Mouse (Mus musculus) hindbrain, embryonic 13.5 days (tissue): ENCODE results near the gene Pcp4. TPM values are rescaled to one million over a fixed set of nuclear protein-coding genes. Genes with fewer than 3 reads are reported as not detected.
A peak's percentile ranks its signal among the peaks of the same experiment; 100 is the strongest.

ENCODE experiments used
- ATAC-seq: fragments of 200-750 bp; cut with Nextera tagmentation; 2 replicates; pipeline ENCODE4 v1.8.0; 2017; ENCODE audit warnings: moderate TSS enrichment; ENCODE audit not compliant: low FRiP score
- H3K27ac ChIP-seq: fragments of 300-500 bp; sonication (generic); 2 replicates; pipeline ENCODE4 v1.5.1; 2015; ENCODE audit warnings: inconsistent platforms, mild to moderate bottlenecking, moderate library complexity
- H3K27me3 ChIP-seq: fragments of 300-500 bp; sonication (generic); 2 replicates; pipeline ENCODE4 v1.6.1; 2015; ENCODE audit warnings: mild to moderate bottlenecking, inconsistent platforms
- H3K36me3 ChIP-seq: fragments of 300-500 bp; sonication (generic); 2 replicates; pipeline ENCODE4 v1.6.1; 2015; ENCODE audit warnings: mild to moderate bottlenecking, inconsistent platforms
- H3K4me1 ChIP-seq: fragments of 300-500 bp; sonication (generic); replicated peaks from 2 replicates; pipeline ENCODE4 v1.6.1; 2015; ENCODE audit warnings: inconsistent platforms
- H3K4me2 ChIP-seq: fragments of 300-500 bp; sonication (generic); 2 replicates; pipeline ENCODE4 v1.6.1; 2015; ENCODE audit warnings: inconsistent platforms, mild to moderate bottlenecking, moderate library complexity
- H3K4me3 ChIP-seq: fragments of 300-500 bp; sonication (generic); 2 replicates; pipeline ENCODE4 v1.5.1; 2015; ENCODE audit warnings: mild to moderate bottlenecking, inconsistent platforms
- H3K9ac ChIP-seq: fragments of 300-500 bp; sonication (generic); 2 replicates; pipeline ENCODE4 v1.6.1; 2015; ENCODE audit warnings: mild to moderate bottlenecking, inconsistent platforms
- H3K9me3 ChIP-seq: fragments of 300-500 bp; sonication (generic); 2 replicates; pipeline ENCODE4 v1.6.1; 2016; ENCODE audit warnings: inconsistent platforms
- WGBS: fragments of 180-500 bp; shearing (Covaris S2); methylation state at CpG from one replicate; pipeline ENCODE4 v1.1.7; 2015; 5-methylcytosine and 5-hydroxymethylcytosine counted together
- polyA plus RNA-seq: library from polyadenylated mRNA; unstranded; fragments of >200 nt; fragmentation: Nextera tagmentation; extraction: Ambion mirVana; gene quantifications from 2 replicates; pipeline ENCODE4 v1.2.1, GENCODE M21; 2015

Pcp4 gene
- polyA plus RNA-seq, 1 experiment from 2014 or later = 214 TPM

GRCm38 (mm10) chr16:96539091-96539490 is 71.7 kb downstream of the Pcp4 start:
- H3K4me3 ChIP-seq = no peak overlapping the region
- no peaks in the 10 kb centered on the region for H3K9me3 ChIP-seq
- H3K4me1 ChIP-seq = no peaks in the 10 kb centered on the region
- H3K9ac ChIP-seq = no peak overlapping the region
- no peak for ATAC-seq
- no peak overlapping the region for H3K27ac ChIP-seq
- no peaks in the 10 kb centered on the region for H3K36me3 ChIP-seq
- no peaks in the 10 kb centered on the region for H3K27me3 ChIP-seq
- WGBS = 79% methylated on average over 4 of the region's 4 CpGs
- no peak overlapping the region for H3K4me2 ChIP-seq

GRCm38 (mm10) chr16:96541056-96541455 is 73.7 kb downstream of the Pcp4 start:
- Histone ChIP-seq H3K27ac (no peak overlapping the region), H3K36me3 (no peaks in the 10 kb centered on the region), H3K9ac (no peak overlapping the region), H3K27me3 (no peaks in the 10 kb centered on the region), H3K4me1 (no peaks in the 10 kb centered on the region), H3K4me2 (no peak overlapping the region), H3K9me3 (no peaks in the 10 kb centered on the region), H3K4me3 (no peak overlapping the region)
- WGBS = 74% methylated on average over 2 of the region's 2 CpGs
- no peak for ATAC-seq

GRCm38 (mm10) chr16:96552680-96553079 is 85.3 kb downstream of the Pcp4 start:
- ATAC-seq = no peak
- no peaks in the 10 kb centered on the region for H3K27me3 ChIP-seq
- peaks cover 2% of the 10 kb centered on the region; the same call in 1 of the 2 replicates for H3K4me1 ChIP-seq
- H3K9me3 ChIP-seq = no peaks in the 10 kb centered on the region
- H3K36me3 ChIP-seq = no peaks in the 10 kb centered on the region
- no peak overlapping the region for H3K4me3 ChIP-seq
- H3K4me2 ChIP-seq = no peak overlapping the region
- H3K9ac ChIP-seq = no peak overlapping the region
- 62% methylated on average over 2 of the region's 2 CpGs for WGBS
- no peak overlapping the region for H3K27ac ChIP-seq

GRCm38 (mm10) chr16:96555412-96555811 is 88.0 kb downstream of the Pcp4 start:
- Histone ChIP-seq H3K27ac (no peak overlapping the region), H3K36me3 (no peaks in the 10 kb centered on the region), H3K27me3 (no peaks in the 10 kb centered on the region), H3K4me1 (peaks cover 2% of the 10 kb centered on the region; the same call in 1 of the 2 replicates), H3K4me2 (no peak overlapping the region), H3K9me3 (no peaks in the 10 kb centered on the region), H3K4me3 (no peak overlapping the region), H3K9ac (no peak overlapping the region)
- WGBS = 89% methylated on average over 4 of the region's 4 CpGs
- ATAC-seq = no peak

- H3K27me3 ChIP-seq = no peaks in the 10 kb centered on the region
- no peaks in the 10 kb centered on the region for H3K9me3 ChIP-seq
Measured at GRCm38 (mm10) chr16:96556621-96557020, 89.2 kb downstream of the Pcp4 start.

GRCm38 (mm10) chr16:96558341-96558740 is 90.9 kb downstream of the Pcp4 start:
- H3K27me3 ChIP-seq = no peaks in the 10 kb centered on the region
- H3K9ac ChIP-seq = no peak overlapping the region
- H3K4me2 ChIP-seq = no peak overlapping the region
- H3K4me3 ChIP-seq = no peak overlapping the region
- no peaks in the 10 kb centered on the region for H3K36me3 ChIP-seq
- no peak for ATAC-seq
- no peak overlapping the region for H3K27ac ChIP-seq
- no peaks in the 10 kb centered on the region for H3K9me3 ChIP-seq
- 94% methylated on average over 1 of the region's 1 CpGs for WGBS
- peaks cover 11% of the 10 kb centered on the region; the same call in 1 of the 2 replicates for H3K4me1 ChIP-seq

More at GRCm38 (mm10) chr16:96556621-96557020, 89.2 kb downstream of the Pcp4 start:
- Histone ChIP-seq H3K4me2 (no peak overlapping the region), H3K9ac (no peak overlapping the region), H3K4me1 (peaks cover 2% of the 10 kb centered on the region; the same call in 1 of the 2 replicates), H3K27ac (no peak overlapping the region), H3K4me3 (no peak overlapping the region), H3K36me3 (no peaks in the 10 kb centered on the region)
- 74% methylated on average over 3 of the region's 3 CpGs for WGBS
- ATAC-seq = no peak

- Histone ChIP-seq H3K27ac (no peak overlapping the region), H3K4me3 (no peak overlapping the region), H3K27me3 (no peaks in the 10 kb centered on the region), H3K9ac (no peak overlapping the region), H3K4me1 (peaks cover 21% of the 10 kb centered on the region), H3K36me3 (no peaks in the 10 kb centered on the region), H3K9me3 (no peaks in the 10 kb centered on the region), H3K4me2 (no peak overlapping the region)
- ATAC-seq = no peak
Measured at GRCm38 (mm10) chr16:96559796-96560195, 92.4 kb downstream of the Pcp4 start.

GRCm38 (mm10) chr16:96563350-96564257 is 96.2 kb downstream of the Pcp4 start:
- Histone ChIP-seq H3K27me3 (no peaks in the 10 kb centered on the region), H3K36me3 (no peaks in the 10 kb centered on the region), H3K4me3 (no peak overlapping the region), H3K4me2 (no peak overlapping the region), H3K4me1 (peaks cover 24% of the 10 kb centered on the region), H3K9me3 (no peaks in the 10 kb centered on the region), H3K27ac (peak overlapping the region; percentile 76), H3K9ac (no peak overlapping the region)
- peak; percentile 52; the same call in 1 of the 2 replicates for ATAC-seq
- 29% methylated on average over 8 of the region's 8 CpGs for WGBS

- 58% methylated on average over 3 of the region's 3 CpGs for WGBS
- Histone ChIP-seq H3K9ac (no peak overlapping the region), H3K4me1 (peaks cover 18% of the 10 kb centered on the region), H3K36me3 (no peaks in the 10 kb centered on the region), H3K27me3 (no peaks in the 10 kb centered on the region), H3K4me3 (no peak overlapping the region), H3K9me3 (no peaks in the 10 kb centered on the region), H3K4me2 (no peak overlapping the region), H3K27ac (no peak overlapping the region)
- ATAC-seq = no peak
Measured at GRCm38 (mm10) chr16:96567428-96567827, 100.0 kb downstream of the Pcp4 start.

Other genes starting within 250 kb of the Pcp4 start
- gene B3galt5, start 231.8 kb upstream of the Pcp4 start, polyA plus RNA-seq = 2.4 TPM in 2 replicates
- gene Itgb2l, start 24.0 kb upstream of the Pcp4 start, polyA plus RNA-seq = not detected in 2 replicates